Mouse (Mus musculus) embryonic fibroblast, embryonic 13.5 days (primary cell): ENCODE results near the gene Ell2.

Source experiments
- CTCF ChIP-seq: IDR thresholded peaks from 2 replicates; pipeline ENCODE4 v1.5.1; 2011; ENCODE audit warnings: mild to moderate bottlenecking, control low read depth, low read length, moderate library complexity, borderline replicate concordance; ENCODE audit not compliant: insufficient read depth
- POLR2A ChIP-seq: IDR thresholded peaks from 2 replicates; pipeline ENCODE4 v1.6.1; 2011; ENCODE audit warnings: low read depth, mild to moderate bottlenecking, control low read depth, low read length, moderate library complexity

DNA sequence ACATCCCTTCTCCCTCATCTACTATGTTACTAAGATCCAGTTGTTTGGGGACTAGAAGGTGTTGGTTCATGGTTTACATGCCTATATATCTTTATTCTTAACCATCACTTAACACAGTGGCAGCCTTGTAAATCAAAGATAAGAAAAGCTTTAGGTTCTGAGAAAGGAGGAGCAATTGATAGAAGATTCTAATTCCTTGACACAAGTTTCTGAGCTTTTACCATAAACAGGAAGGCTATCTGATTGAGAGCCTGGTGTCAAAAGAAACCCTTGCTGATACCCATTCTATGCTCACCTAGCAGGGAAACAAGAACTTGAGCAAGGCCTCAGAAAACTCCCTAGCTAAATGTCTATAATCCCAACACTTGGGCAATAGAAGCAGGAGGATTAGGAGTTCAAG lies 38.8 kb downstream of the Ell2 start:
- TF ChIP-seq CTCF (no peak), POLR2A (no peak)
